Mouse (Mus musculus) lung, postnatal 25 days (tissue): ENCODE data around the gene Neurod1.
A peak's percentile ranks its signal among the peaks of the same experiment; 100 is the strongest.

Source experiments
- DNase-seq: peaks from one replicate; pipeline ENCODE4 v3.0.0; 2022; ENCODE audit warnings: low spot score

Neurod1 gene

DNA sequence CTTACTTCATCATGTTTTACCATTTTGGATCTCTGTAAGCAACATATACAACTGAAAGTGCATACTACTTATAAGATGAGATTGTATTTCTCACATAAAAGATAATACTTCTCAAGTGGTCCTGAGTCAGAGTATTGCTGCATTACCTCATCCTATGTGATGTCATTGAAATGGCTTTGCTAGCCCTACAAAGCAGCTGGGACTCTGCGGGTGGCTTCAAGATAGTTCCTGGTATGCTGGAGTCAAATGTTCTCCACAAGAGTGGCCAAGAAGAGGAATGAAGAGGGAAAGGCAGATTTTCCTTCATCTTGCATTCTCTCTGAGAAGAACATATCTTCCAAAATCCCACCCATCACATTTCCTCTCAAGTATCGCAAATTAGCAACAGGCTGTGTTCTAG is 13.2 kb downstream of the Neurod1 start:
- no peak for DNase-seq

DNA sequence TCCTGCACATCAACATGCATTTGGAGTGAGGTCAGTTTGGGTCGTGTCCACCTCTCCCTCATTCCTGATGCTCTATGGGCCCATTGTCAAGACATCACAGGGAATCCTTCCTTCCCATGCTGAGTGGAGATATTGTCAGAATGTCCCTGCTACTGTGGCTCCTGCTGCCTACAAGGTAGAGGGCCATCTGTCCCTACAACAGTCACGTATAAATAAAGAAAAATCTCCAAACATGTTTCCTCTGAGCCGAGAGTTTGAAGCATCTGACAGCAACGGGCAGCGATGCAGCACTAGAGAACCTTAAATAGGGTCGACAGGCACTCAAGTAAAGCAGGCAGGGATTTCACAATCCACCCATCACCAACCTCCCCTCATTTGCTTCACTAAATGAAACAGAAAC is 13.6 kb downstream of the Neurod1 start:
- no peak for DNase-seq

DNA sequence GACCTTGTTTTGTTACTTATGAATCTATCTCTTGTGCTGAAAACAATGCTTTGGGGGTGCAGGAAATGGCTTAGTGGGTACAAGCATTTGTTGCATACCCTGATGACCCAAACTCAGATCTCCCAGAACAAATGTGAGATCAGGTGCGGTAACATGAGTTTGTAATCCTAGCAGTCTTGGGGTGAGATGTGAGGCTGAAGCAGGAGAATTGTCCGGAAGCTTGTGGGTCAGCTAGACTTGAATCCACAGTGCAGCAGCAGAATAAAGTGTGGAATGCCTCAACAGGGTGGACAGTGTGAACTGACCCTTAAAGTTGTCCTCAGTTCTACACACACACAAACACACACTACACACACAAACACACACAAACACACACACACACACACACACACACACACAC is 14.3 kb downstream of the Neurod1 start:
- DNase-seq = no peak

DNA sequence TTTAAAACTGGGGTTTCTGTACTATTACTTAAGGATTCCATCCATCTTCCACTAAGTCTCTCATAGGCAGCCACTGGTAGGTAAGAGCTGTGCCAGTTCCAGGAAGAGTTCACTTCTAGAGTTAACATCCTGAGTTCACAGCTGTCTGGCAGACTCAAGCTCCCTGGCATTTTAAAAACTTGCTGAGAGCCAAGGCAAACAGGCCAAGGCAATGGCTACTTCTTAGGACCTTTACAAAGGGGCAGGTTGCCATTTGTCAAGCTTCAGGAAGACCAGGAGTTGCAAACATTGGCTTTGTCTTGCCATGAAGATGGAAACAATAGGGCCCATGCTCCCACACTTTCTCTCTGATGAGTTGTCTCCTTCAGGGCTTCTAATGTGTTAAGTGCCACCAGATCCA is 26.5 kb downstream of the Neurod1 start:
- DNase-seq = no peak

DNA sequence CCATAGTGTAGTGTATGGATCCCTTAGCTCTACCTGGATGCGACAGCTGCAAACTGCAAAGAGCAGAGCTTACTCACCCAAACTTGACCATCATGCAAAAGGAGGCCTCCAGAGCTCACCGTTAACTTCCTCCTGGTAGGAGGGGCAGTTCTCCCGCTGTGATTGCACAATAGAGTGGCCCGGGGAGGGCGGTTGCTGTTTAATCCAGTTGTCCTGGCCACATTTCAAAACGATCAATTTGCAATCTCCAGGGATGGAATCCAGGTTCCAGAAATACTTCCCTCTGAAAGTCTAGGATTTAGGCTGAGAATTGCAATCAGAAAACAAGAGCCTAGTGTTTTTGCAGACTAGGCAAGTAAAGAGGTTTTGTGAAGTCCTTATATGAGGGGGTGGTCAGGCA is 26.9 kb downstream of the Neurod1 start:
- DNase-seq = peak; percentile 23

DNA sequence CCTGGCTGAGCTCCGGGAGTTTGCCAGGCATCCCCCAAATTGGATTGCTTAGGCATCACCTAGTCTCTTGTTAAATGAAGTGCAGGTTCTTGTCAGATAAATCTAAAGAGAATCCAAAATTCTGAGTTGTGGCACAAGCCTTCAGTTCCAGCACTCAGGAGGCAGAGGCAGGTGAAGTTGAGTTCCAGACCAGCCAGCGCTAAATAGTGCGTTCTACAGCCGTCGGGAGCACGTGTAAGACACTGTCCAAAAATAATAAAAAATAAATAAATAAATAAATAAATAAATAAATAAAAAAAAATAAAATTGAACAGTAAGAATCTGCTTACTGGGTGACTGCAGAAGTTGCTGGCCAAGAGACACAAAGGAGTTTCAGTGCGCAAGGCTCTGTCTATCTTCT is 27.4 kb downstream of the Neurod1 start:
- no peak for DNase-seq

DNA sequence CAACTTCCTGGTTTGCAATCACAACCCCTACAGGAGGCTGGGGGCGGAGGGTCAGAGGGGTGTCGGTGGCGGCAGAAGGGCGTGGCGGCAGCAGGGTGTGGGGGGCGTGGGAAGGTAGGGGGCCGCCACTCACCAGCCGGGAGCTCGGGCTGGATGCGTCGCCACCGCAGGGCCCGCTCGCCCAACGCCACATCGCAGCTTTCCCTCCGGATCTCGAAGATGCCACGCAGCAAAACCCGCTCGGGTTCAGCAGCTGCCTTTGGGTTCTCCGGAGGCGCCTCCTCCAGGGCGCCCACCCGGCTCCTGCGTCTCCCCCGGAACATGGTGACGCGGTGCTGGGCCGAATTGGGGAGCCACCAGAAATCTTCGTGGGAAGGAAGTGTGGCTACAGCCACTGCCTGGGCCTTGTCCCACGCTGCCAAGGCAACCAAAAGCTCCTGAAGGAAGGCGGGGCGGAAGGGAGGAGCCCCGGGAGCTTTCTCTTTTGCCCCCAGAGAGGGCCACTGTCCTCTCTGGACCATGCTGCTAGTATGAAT is 27.9 kb downstream of the Neurod1 start:
- DNase-seq = no peak

DNA sequence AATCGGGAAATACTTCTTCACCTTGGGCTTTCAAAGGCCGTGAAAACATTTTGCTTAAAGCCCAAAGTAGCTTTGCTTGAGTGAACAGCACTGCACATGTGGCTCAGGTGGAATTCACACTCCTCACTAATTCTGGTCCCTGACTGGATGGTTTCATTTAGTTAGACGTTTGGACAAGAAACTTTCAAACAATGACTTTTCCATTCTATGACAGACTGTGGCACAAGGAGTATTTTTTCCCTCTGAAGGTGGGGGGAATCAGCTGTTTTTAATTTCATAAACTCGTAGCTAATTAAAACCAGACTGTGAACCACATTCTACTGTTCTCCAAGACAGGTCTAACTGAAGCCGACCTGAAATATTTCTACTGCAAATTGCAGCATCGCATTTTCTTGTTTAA is 28.5 kb downstream of the Neurod1 start:
- DNase-seq = no peak

DNA sequence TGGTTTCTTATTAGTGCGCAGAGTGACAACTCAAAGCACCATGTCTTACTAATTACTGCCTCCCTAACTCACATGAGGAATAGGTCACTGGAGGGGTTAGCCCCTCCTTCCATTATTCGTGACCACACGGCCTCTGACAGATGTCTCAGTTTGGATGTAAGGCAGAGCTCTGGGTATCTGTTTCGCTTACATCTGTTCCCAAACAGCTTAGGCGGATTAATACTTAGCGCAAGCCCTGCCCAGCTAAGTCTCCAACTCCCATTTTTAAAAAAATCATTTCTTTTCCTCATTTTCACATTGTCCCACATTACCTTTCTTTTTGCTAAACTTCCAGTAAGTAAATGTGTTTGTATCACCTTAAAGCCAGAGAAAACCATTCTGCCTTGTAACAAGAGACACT is 34.9 kb downstream of the Neurod1 start:
- DNase-seq = no peak

DNA sequence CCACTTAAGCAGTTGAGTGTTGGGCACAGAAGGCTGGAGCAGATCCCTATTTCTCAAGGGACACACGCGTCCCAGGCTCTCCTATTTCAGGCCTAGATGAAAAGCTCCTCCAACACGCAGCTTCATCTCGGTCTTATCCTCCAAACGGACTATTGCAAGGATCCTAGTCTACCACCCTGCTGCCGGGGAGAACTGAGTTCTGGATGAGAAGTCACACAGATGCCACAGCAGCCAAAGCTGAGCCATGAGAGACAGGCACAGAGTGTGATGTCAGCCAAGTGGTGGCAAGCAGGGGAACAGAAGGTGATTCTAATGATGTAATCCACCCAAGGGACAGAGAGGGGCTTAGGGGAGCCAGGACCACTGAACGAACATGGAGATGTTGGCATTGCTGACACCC is 42.0 kb downstream of the Neurod1 start:
- DNase-seq = no peak

DNA sequence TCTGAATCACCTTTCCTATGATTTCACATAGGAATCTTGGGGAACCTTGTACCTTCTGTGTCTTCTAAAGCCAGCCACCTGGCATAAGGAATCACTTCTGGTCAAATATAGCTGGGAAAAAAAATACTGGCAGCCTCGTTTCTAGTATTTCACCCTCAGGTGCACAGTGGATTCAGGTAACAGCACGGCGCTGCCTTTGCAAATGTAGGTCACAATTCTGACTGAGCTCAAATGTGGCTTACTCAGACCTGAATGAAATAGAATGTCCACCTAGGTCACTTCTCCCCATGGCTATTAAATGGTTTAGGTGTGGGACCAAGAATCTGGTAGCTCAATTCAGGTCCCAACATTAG is 45.7 kb downstream of the Neurod1 start:
- no peak for DNase-seq

DNA sequence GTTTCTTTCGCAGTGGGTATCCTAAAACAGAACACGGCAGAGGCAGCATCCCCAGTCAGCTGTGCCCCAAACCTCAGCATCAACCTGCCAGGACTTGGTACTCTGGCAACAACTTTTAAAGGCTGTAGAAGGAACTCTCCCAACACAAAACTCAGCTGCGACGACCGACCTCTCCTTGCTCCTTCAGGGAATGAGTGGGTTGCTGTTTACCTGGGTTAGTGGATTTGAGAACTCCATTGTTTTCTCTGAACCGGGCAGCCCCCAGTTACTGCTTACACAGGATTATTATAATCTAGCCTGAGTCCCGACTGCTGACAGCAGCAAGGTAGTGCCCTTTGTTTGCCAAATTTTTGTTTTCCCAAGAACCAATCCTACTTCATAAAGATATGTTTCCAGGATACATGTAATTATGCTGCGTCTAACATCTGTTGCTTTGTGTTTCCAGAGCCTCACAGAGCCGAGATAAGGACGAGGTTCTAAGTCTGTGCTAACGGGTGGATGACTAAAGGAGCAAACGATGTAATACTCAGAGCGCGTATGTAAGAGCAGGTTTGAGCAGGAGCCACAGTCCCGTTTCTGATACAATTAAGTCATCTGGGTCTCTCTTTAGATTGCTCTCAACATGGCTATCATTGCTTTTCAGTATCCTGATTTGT is 46.2 kb downstream of the Neurod1 start:
- DNase-seq = no peak

DNA sequence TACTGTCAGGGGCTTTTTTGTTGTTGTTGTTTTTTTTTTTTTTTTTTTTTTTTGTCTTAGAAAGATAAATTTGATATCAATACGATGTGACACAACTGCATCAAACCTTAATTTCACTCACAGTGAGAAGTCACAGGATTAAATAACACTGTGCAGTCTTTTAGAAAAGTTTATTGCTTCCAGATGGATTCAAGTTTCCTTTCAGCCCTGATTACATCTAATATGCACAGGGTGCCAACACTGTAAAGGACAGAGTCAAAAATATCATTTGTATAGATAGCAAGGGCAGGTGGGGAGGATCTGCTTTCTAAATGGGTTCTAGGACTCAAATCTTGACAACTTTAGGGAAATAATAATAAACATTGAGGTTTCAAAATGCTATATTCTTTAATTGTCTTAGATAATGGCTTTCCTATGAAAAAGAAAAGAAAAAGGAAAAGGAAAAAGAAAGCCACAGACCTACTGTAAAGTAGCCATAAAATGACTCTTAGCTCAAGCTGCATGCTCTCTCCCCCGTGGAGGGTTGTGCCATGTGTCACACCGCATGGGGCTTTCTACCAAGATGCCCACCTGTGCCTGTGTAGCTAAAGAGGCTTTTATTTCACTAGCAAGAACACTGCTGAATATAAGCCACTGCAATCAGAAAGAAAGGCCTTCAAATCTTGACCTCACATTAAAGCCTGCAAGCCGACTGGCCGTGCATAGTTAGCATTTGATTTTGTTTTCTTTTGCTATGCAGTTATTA is 50.7 kb downstream of the Neurod1 start:
- no peak for DNase-seq
